Mouse (Mus musculus): ENCODE measurements around the gene Gli3. TPM values are rescaled to one million over a fixed set of nuclear protein-coding genes. Genes with fewer than 3 reads are reported as not detected.

Gli3 gene
- total RNA-seq, 2 experiments from 2014 or later: not detected

- ATAC-seq (ENCODE audit: poor library complexity, severe bottlenecking): no peak
Observed at GRCm38 (mm10) chr13:15550027-15550602, 87.1 kb downstream of the Gli3 start.

DNA sequence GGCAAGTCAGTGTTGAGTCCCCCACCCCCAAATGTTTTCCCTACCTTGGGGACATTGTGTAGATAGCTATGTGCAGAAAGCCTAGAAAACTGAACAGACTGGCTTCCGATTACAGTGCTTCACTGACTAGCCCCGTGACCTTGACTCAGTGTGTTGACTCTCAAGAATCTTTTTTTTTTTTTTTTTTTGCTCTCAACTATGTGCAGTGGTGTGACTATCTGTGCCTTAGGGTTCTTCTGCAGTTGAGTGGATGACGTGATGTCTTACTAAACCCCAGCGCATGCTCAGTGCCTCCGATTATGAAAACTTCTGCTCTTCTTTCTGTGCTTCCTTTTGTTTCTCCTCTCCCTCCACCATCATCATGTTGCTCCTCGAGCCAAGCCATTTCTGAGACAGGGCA, 87.7 kb downstream of the Gli3 start:
- no peak for ATAC-seq (ENCODE audit: poor library complexity, severe bottlenecking)

- ATAC-seq (ENCODE audit: poor library complexity, severe bottlenecking): no peak
Observed at GRCm38 (mm10) chr13:15552009-15552408, 89.0 kb downstream of the Gli3 start.

- ATAC-seq (ENCODE audit: poor library complexity, severe bottlenecking): no peak
Observed at GRCm38 (mm10) chr13:15556646-15557098, 93.6 kb downstream of the Gli3 start.

DNA sequence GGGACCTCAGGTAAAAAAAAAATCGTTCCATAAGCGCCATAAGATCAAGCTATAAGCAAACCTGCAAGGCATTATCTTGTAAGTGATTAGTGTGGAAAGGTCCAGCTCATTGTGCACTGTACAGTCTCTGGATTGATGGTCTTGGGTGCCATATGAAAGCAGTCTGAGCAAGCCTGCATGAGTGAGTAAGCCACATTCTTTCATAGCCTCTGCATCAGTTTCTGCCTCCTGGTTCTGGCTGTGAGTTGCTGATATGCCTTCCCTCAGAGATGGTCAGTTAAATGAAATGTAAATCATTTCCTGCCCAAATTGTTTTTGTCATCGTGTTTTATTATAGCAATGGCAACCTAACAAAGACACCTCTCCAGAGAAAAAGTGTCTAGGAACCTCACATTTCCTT, 98.4 kb downstream of the Gli3 start:
- no peak for ATAC-seq (ENCODE audit: poor library complexity, severe bottlenecking)

DNA sequence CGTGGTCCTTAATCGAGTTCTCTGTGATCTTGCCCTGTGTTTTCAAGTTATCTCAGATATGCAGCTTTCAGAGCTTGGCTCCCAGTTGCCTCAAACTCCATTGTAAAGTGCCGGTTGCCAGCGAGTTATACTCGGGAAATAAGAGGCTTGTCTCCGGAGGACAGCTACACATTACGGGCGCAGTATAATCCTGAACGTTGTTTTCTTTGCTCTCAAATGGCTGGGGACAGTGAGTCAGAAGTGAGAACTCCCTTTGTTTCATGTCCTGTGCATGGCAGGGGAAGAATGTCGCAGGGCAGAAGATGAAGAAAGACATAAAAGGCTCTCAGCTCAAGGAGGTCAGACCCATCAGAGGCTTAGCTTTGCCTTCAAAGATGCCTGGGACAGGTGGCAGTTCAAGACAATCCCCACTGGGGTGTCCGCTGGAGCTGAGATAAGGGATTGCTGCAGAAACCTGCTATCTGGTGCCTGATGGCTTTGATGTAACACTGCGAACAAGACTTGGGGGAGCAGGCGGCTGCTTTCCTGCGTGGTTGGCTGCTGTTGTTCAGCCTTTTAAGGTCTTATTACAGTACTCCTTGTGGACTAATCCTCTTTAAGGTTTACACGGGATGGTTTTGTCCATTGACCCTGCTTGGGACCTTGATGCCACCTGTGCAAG, 108.0 kb downstream of the Gli3 start:
- ATAC-seq (ENCODE audit: poor library complexity, severe bottlenecking): no peak

DNA sequence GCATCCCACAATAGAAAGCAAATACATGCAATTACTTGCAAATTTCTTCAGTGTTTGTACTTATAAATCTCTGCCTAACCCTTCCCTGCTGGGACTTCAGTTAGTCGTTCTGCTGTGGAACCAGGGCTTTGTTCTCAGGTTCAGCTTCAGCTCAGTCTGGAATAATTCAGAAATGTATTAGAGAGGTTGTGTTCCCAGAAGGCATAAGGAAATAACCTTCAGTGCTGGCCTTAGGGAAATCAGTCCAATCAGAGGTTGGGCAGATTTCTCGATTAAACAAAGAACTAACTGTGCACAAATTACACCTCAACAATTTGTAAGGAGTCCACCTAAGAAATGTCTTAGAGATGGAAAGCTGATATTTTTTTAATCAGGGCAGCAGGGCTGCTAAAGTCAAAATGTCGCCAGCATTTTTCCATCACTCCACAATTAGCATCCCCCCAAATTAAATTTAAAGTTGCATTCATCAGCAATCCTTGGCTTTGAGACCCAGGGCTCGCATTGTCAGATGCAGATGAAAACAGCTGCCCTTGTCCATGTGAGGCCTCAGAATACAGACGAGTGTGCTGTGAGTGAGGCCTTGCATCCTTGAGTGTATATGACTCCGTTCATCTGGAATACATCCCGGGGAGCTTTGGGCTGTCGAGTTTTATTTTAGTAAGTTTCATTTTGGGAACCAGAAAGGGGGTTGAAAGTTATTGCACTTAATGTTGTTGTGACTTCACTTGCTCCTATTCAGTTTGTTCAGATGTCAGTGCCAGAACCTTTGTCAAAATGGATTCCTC, 114.3 kb downstream of the Gli3 start:
- no peak for ATAC-seq (ENCODE audit: poor library complexity, severe bottlenecking)

- ATAC-seq (ENCODE audit: poor library complexity, severe bottlenecking): no peak
Observed at GRCm38 (mm10) chr13:15580458-15580857, 117.4 kb downstream of the Gli3 start.

GRCm38 (mm10) chr13:15585941-15586340, 122.9 kb downstream of the Gli3 start:
- no peak for ATAC-seq (ENCODE audit: poor library complexity, severe bottlenecking)

DNA sequence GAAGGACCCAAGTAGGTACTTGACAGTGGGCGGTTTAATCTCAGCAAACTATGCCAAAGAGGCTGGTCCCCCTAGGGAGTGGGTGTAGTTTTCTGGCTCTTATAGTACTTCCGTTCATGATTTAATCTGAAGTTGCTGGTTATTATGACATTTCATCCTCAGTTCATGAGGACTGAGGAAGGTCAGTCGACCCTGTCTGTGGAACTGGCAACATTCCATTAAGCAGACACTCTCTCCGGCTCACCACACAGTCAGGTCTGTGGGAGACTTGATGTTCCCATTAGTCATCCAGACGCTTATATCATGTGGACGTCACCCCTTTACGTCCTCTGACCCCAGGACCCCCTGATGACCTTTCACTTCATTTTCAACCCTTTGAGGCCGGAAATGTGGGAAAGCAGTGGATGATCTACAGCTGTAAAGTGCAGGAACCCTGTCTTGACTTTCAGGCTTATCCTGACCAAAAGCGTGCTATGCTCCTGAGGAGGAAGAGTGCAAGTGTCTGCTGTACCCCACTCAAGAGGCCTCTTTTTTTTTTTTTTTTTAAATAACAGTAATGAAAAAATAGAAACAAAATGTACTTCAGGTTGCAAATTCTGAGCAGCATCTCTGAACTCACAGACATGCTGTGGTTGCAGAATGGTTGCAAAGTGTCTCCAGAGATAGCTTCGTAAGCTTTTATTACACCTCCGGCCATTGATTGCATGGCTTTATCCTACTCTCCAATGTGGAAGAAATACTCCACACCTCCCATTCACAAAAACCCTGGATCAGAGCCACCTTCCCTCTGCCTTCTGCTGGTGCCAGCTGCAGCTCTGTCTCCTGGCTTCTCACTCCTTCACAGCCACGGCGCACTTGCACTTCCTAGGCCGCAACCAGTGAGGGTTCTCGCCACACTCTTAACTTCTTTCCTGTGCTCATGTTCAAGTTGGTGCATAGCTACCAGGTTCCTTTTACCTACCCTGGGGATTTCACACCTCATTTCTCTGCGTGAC, 125.5 kb downstream of the Gli3 start:
- ATAC-seq (ENCODE audit: poor library complexity, severe bottlenecking): no peak

- ATAC-seq (ENCODE audit: poor library complexity, severe bottlenecking): no peak
Observed at GRCm38 (mm10) chr13:15590326-15590933, 127.4 kb downstream of the Gli3 start.

GRCm38 (mm10) chr13:15596667-15597066, 133.6 kb downstream of the Gli3 start:
- no peak for ATAC-seq (ENCODE audit: poor library complexity, severe bottlenecking)

DNA sequence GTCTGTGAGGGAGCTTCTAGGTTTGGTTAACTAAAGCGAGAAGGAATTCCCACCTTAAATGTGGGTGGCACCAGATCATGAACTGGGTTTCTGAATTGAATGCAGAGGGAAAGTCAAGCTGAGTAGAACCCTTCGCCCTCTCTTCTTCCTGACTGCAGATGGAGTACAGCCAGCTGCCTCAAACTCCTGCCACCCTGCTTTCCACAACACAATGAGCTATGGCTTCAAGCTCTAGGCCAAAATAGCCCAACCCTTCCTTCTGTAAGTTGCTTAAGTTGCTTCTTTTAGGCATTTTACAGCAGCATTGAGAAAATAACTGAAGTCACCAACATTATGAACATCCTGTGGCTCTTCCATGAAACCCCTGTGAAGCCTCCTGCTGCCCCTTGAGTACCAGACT, 136.7 kb downstream of the Gli3 start:
- ATAC-seq (ENCODE audit: poor library complexity, severe bottlenecking): no peak

GRCm38 (mm10) chr13:15602161-15602560, 139.1 kb downstream of the Gli3 start:
- no peak for ATAC-seq (ENCODE audit: poor library complexity, severe bottlenecking)

DNA sequence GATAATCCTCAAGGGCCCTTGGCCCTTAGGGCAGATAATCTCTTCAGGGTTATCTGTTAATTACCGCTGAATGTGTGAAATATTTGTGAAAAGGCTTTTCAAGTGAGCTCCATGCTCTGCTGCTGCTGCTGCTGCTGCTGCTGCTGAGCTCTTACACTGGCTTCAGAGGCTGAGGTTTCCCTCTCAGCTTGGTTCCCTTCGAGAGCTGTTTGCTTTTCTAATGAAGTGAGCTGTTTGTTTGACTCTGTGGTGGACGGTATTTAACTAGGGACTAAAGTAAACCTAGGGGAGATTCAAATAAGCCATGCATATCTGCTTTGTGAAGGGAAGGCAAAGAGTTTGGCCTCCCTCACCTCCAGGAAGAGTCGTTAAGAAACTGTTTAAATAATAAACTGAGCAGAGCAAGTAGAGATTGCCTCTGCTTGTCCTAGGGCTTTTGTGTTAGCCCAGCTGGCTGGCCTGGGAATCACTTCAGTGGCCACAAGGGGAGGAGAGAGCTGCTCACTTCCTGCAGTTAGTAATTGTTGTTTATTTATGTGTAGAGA, 139.7 kb downstream of the Gli3 start:
- ATAC-seq (ENCODE audit: poor library complexity, severe bottlenecking): no peak

- ATAC-seq (ENCODE audit: poor library complexity, severe bottlenecking): no peak
Observed at GRCm38 (mm10) chr13:15604074-15604473, 141.0 kb downstream of the Gli3 start.

DNA sequence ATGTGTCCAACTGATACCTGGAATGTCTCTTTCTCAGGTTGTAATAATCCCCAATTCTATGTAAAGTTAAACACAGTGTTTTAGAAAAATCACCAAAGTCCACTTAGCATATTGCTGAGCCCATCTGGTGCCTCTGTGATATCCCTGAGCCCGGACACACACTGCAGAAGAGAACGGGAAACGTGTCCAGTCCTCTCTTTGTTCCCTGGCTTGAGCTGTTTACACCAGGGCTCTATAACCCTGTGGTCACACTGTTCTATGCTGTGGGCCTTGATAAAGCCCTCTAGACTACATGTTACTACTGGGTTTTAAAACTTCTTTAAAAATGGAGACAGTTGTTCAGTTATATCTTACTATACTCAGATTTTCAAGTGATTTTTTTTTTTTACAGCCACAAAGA, 154.4 kb downstream of the Gli3 start:
- ATAC-seq (ENCODE audit: poor library complexity, severe bottlenecking): no peak

- no peak for ATAC-seq (ENCODE audit: poor library complexity, severe bottlenecking)
Observed at GRCm38 (mm10) chr13:15618051-15618692, 155.1 kb downstream of the Gli3 start.

- no peak for ATAC-seq (ENCODE audit: poor library complexity, severe bottlenecking)
Observed at GRCm38 (mm10) chr13:15621009-15621408, 158.0 kb downstream of the Gli3 start.
